Mouse (Mus musculus) heart, embryonic 14.5 days (tissue): ENCODE measurements around the gene Ntsr1. TPM values are rescaled to one million over a fixed set of nuclear protein-coding genes. Genes with fewer than 3 reads are reported as not detected.

ENCODE experiments used
- ATAC-seq: fragments of 200-750 bp; cut with Nextera tagmentation; 2 replicates; pipeline ENCODE4 v1.8.0; 2017; ENCODE audit warnings: low read depth, moderate TSS enrichment; ENCODE audit not compliant: insufficient number of reproducible peaks, insufficient read depth, low FRiP score
- H3K27ac ChIP-seq, 2 experiments: fragments of 200-500 bp in 1 of 2; fragments of 300-500 bp in 1 of 2; sonication (generic) in 1 of 2; replicated peaks in 1 of 2; 2 replicates each; pipeline ENCODE4 v1.5.1; 2012 to 2014; ENCODE audit warnings: low read depth in 2 of 2, low read length in 2 of 2, control low read depth in 1 of 2, mild to moderate bottlenecking in 1 of 2, mixed read lengths in 1 of 2; ENCODE audit not compliant: control insufficient read depth in 1 of 2, insufficient read depth in 1 of 2
- H3K27me3 ChIP-seq: fragments of 300-500 bp; sonication (generic); 2 replicates; pipeline ENCODE4 v1.6.1; 2014; ENCODE audit warnings: mild to moderate bottlenecking, low read length, control low read depth; ENCODE audit not compliant: control insufficient read depth, insufficient read depth
- H3K36me3 ChIP-seq: fragments of 300-500 bp; sonication (generic); 2 replicates; pipeline ENCODE4 v1.6.1; 2014; ENCODE audit warnings: mild to moderate bottlenecking, control low read depth, low read length, mixed read lengths; ENCODE audit not compliant: control insufficient read depth, insufficient read depth
- H3K4me1 ChIP-seq, 2 experiments: fragments of 200-500 bp in 1 of 2; fragments of 300-500 bp in 1 of 2; sonication (generic) in 1 of 2; 2 replicates each; pipeline ENCODE4 v1.6.1; 2012 to 2014; ENCODE audit warnings: low read length in 2 of 2, control low read depth in 1 of 2, mixed read lengths in 1 of 2; ENCODE audit not compliant: control insufficient read depth in 2 of 2, insufficient read depth in 2 of 2
- H3K4me2 ChIP-seq: fragments of 300-500 bp; sonication (generic); 2 replicates; pipeline ENCODE4 v1.6.1; 2014; ENCODE audit warnings: mild to moderate bottlenecking, low read length
- H3K4me3 ChIP-seq, 2 experiments: fragments of 200-500 bp in 1 of 2; fragments of 300-500 bp in 1 of 2; sonication (generic) in 1 of 2; 2 replicates each; pipeline ENCODE4 v1.5.1; 2012 to 2014; ENCODE audit warnings: low read length in 2 of 2, mild to moderate bottlenecking in 2 of 2, control low read depth in 1 of 2, low read depth in 1 of 2, moderate library complexity in 1 of 2; ENCODE audit not compliant: control insufficient read depth in 1 of 2, insufficient read depth in 1 of 2
- H3K9ac ChIP-seq: fragments of 300-500 bp; sonication (generic); 2 replicates; pipeline ENCODE4 v1.6.1; 2014; ENCODE audit warnings: mild to moderate bottlenecking, low read length
- H3K9me3 ChIP-seq: fragments of 300-500 bp; sonication (generic); 2 replicates; pipeline ENCODE4 v1.6.1; 2016; ENCODE audit warnings: low read length, control low read depth; ENCODE audit not compliant: control insufficient read depth
- WGBS: fragments of 180-500 bp; shearing (Covaris S2); extraction: QIAGEN DNeasy Blood & Tissue Kit; methylation state at CpG from one replicate; pipeline ENCODE4 v1.1.7; 2014; 5-methylcytosine and 5-hydroxymethylcytosine counted together
- polyA plus RNA-seq: library from polyadenylated mRNA; unstranded; fragments of >200 nt; fragmentation: Nextera tagmentation; extraction: Ambion mirVana; gene quantifications from 2 replicates; pipeline ENCODE4 v1.2.1, GENCODE M21; 2014

Ntsr1 gene
- polyA plus RNA-seq, result 1.6 and 2.6 TPM in 2 replicates

DNA sequence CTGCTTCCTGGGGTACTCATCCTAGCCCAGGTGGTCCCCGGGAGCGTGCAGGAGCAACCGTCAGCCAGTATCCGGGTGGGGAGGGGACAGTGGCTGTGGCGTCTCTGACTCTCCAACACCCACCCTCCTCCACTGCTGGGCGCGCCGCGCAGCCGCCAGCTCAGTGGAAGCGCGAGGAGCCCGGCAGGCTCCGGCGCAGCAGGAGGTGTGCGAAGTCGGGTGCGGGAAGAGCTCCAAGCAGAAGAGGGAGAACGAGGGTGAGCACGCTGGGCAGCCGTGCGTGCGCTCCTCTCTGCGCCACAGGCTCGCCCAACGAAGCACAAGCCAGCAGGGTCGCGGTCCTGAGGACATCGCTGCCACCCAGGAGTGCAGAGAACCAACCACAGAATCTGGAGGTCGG lies at the start of gene Ntsr1:
Gene Ntsr1, plus strand, starts transcription at position 236 of the 400 bp plus-strand sequence.
- H3K27me3 ChIP-seq, result peaks cover 44% of the 10 kb centered on the region
- H3K4me2 ChIP-seq, result peak within 1 kb of the TSS; percentile 68
- no peak within 1 kb of the TSS for H3K27ac ChIP-seq
- peak within 1 kb of the TSS; percentile 30; the same call in 1 of the 2 replicates for H3K9ac ChIP-seq
- no peak for ATAC-seq
- WGBS, result 0% methylated on average over 29 of the region's 30 CpGs
- peaks cover 9 to 29% of the 10 kb centered on the region in 2 experiments for H3K4me1 ChIP-seq
- H3K36me3 ChIP-seq, result no peaks in the 10 kb centered on the region
- peak within 1 kb of the TSS; percentile 29 to 38 for H3K4me3 ChIP-seq
- H3K9me3 ChIP-seq, result no peaks in the 10 kb centered on the region

DNA sequence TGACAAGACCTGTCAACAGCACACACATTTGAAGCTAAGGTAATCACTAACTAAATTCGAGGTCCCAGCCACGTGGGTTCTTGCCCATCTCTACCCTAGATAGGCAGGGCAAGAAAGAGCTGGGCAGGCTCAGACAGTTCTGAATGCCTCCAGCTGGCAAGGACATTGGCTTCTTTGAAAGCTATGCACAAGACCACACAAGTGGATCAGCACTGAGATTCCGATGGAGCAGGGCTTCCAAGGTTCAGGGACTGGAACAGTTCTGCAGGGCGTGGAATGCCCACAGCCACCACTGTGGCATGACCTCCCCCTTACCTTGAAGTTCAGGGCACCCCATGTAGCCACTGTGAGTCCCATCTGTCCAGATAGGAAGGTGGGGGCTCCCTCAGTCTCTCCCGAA lies 49.2 kb upstream of the Ntsr1 start:
- no peak overlapping the region for H3K9ac ChIP-seq
- H3K36me3 ChIP-seq, result no peaks in the 10 kb centered on the region
- WGBS, result 72% methylated on average over 5 of the region's 5 CpGs
- H3K4me3 ChIP-seq, result no peak overlapping the region
- H3K4me2 ChIP-seq, result no peak overlapping the region
- H3K4me1 ChIP-seq, result peaks cover 0 to under 1% of the 10 kb centered on the region in 2 experiments; a peak in 2 of 4 replicates
- no peak overlapping the region for H3K27ac ChIP-seq
- H3K27me3 ChIP-seq, result no peaks in the 10 kb centered on the region
- H3K9me3 ChIP-seq, result no peaks in the 10 kb centered on the region
- ATAC-seq, result no peak

GRCm38 (mm10) chr2:180455723-180456698 lies 43.8 kb upstream of the Ntsr1 start, which contains the start of gene Slco4a1:
Slco4a1 (plus strand) TSS chr2:180456245.
- Histone ChIP-seq H3K9ac (peak within 1 kb of the TSS; percentile 59), H3K9me3 (no peaks in the 10 kb centered on the region), H3K36me3 (no peaks in the 10 kb centered on the region), H3K4me3 (peak within 1 kb of the TSS; percentile 44 to 49), H3K27me3 (peaks cover 26% of the 10 kb centered on the region), H3K4me2 (peak within 1 kb of the TSS; percentile 98), H3K4me1 (peaks cover 5 to 6% of the 10 kb centered on the region in 2 experiments; a peak in 2 of 4 replicates), H3K27ac (no peak within 1 kb of the TSS)
- ATAC-seq, result peak; percentile 87
- WGBS, result 2% methylated on average over 64 of the region's 65 CpGs

DNA sequence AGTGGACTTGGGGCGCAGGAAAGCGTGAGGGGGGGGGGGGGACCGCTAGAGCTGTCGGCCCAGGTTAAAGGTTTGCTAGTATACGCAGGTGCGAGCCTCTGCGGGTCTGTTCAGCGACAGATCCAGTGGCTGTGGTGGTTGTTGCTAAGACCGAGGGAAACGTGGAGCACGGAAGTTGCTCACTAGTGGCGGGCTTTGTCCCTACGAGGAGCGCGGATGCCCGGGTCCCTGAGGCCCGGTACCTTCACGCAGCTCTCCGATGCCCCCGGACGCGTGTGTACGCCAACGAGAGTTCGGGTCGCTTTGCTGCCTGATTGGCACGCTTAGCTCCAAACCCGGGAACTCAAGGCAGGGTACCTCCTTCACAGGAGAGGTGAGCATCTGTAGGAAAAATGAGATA lies 43.1 kb upstream of the Ntsr1 start:
- Histone ChIP-seq H3K4me1 (peaks cover 5 to 6% of the 10 kb centered on the region in 2 experiments; a peak in 2 of 4 replicates), H3K27me3 (peaks cover 26% of the 10 kb centered on the region), H3K9ac (peak overlapping the region; percentile 59; the same call in 1 of the 2 replicates), H3K36me3 (no peaks in the 10 kb centered on the region), H3K4me2 (peak overlapping the region; percentile 98), H3K27ac (no peak overlapping the region), H3K4me3 (peak overlapping the region; percentile 44 to 49), H3K9me3 (no peaks in the 10 kb centered on the region)
- 0 out of 2 replicates have a peak, but pooled peaks have one; percentile 13 for ATAC-seq
- 2% methylated on average over 20 of the region's 28 CpGs for WGBS

- ATAC-seq, result no peak
- no peaks in the 10 kb centered on the region for H3K36me3 ChIP-seq
- no peak overlapping the region for H3K4me3 ChIP-seq
- peaks cover 5 to 6% of the 10 kb centered on the region in 2 experiments; a peak in 2 of 4 replicates for H3K4me1 ChIP-seq
- no peak overlapping the region for H3K27ac ChIP-seq
- no peak overlapping the region for H3K9ac ChIP-seq
- H3K27me3 ChIP-seq, result peaks cover 26% of the 10 kb centered on the region
- no peaks in the 10 kb centered on the region for H3K9me3 ChIP-seq
- H3K4me2 ChIP-seq, result no peak overlapping the region
- 54% methylated on average over 2 of the region's 2 CpGs for WGBS
Measured at GRCm38 (mm10) chr2:180457680-180458079, 42.1 kb upstream of the Ntsr1 start.

DNA sequence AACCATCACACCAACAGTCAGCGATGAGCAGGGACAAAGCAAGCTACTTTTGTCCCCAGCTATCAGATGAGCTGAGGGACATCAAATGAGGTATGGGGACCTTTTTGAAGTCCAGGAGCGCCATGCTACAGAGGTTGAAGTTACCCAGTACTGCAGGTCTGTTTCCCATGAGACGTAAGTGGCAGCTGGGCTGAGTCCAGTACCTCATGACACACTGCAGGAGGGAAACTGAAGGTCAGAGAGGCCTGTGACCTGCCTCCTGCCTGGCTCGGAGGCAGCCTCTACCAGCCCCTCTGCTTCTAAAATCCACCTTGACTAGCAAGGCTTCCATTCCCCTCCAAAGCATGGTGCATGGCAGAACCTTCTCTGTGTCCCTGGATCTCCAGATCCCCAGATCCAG lies 40.3 kb upstream of the Ntsr1 start:
- H3K4me1 ChIP-seq, result peaks cover 5 to 6% of the 10 kb centered on the region in 2 experiments; a peak in 2 of 4 replicates
- H3K27ac ChIP-seq, result no peak overlapping the region
- no peaks in the 10 kb centered on the region for H3K36me3 ChIP-seq
- H3K9me3 ChIP-seq, result no peaks in the 10 kb centered on the region
- H3K27me3 ChIP-seq, result peaks cover 26% of the 10 kb centered on the region
- H3K4me2 ChIP-seq, result no peak overlapping the region
- no peak overlapping the region for H3K9ac ChIP-seq
- WGBS, result 73% methylated on average over 4 of the region's 4 CpGs
- ATAC-seq, result no peak
- no peak overlapping the region for H3K4me3 ChIP-seq

- WGBS, result 55% methylated on average over 8 of the region's 8 CpGs
- peaks cover 26% of the 10 kb centered on the region for H3K27me3 ChIP-seq
Measured at GRCm38 (mm10) chr2:180460801-180461200, 39.0 kb upstream of the Ntsr1 start.

More at GRCm38 (mm10) chr2:180460801-180461200, 39.0 kb upstream of the Ntsr1 start:
- Histone ChIP-seq H3K4me1 (peaks cover 3 to 5% of the 10 kb centered on the region in 2 experiments; a peak in 2 of 4 replicates), H3K4me2 (no peak overlapping the region), H3K27ac (no peak overlapping the region), H3K9me3 (no peaks in the 10 kb centered on the region), H3K9ac (no peak overlapping the region), H3K4me3 (no peak overlapping the region), H3K36me3 (no peaks in the 10 kb centered on the region)
- ATAC-seq, result no peak
